Mouse (Mus musculus): ENCODE measurements around the gene Eef1akmt3.

- TF ChIP-seq CTCF (IDR thresholded peaks at IDR 0.05; ENCODE audit: low read depth) (no peak), EP300 (IDR thresholded peaks at IDR 0.05; ENCODE audit: low read depth) (no peak)
Observed at GRCm38 (mm10) chr10:127047954-127048353, 6.6 kb upstream of the Eef1akmt3 start, which contains the start of gene Cyp27b1.

Data from liver, embryonic 14.5 days (tissue).